Mouse (Mus musculus): ENCODE measurements around the gene Sap30bp. TPM values are rescaled to one million over a fixed set of nuclear protein-coding genes. Genes with fewer than 3 reads are reported as not detected.

Gene Sap30bp
- polyA plus RNA-seq, 1 experiment = not detected

DNA sequence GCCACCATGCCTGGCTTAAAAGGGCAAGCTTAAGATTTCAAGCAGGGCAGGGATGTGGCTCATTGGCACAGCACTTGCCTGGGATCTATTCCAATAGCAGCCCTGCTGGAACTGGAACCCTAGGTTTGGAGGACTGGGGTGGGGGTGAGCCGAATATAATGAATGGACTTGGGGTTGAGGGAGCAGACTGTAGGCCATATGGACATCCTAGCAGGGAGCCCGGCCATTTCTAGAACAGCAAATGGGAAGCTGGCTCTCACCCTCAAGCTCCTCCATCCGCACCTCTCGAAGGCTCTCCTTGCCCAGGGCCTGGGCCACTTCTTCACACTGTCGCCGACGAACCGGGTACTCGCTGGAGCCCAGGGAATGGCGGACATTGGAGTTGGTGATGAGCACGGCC lies 76.6 kb downstream of the Sap30bp start:
- Histone ChIP-seq H3K4me1 (ENCODE audit: control insufficient read depth, insufficient read depth, low read length) (peaks cover 19% of the 10 kb centered on the region), H3K4me3 (ENCODE audit: insufficient read depth, low read depth, low read length) (no peak overlapping the region), H3K27ac (ENCODE audit: insufficient read depth, low read depth, low read length) (no peak overlapping the region)
- TF ChIP-seq CTCF (IDR thresholded peaks at IDR 0.05; ENCODE audit: insufficient read depth, low read depth, low read length) = no peak
- no peak for TF ChIP-seq POLR2A (IDR thresholded peaks at IDR 0.05; ENCODE audit: insufficient read depth, low read depth, low read length)
- WGBS = 84% methylated on average over 11 of the region's 11 CpGs

DNA sequence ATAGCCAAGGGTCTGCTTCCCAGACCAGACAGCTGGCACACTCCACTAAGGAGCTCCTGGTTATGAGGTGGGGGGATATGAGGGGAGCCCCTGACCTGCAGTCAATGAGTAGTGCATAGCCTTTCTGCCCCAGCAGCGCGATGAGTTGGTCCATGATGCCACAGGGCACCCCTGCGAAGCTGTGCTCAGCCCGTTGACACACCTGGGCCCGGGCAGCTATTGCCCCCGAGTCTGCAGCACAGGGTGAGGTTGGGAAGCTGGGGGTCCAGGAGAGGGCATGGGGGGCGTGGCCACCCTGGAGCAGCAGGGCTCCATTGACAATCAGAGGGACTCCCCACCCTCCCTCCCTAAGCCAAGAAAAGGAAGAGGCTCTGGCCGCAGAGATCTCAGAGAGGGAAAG lies 77.1 kb downstream of the Sap30bp start:
- no peak for TF ChIP-seq CTCF (IDR thresholded peaks at IDR 0.05; ENCODE audit: insufficient read depth, low read depth, low read length)
- TF ChIP-seq POLR2A (IDR thresholded peaks at IDR 0.05; ENCODE audit: insufficient read depth, low read depth, low read length) = no peak
- H3K27ac ChIP-seq (ENCODE audit: insufficient read depth, low read depth, low read length) = no peak overlapping the region
- no peak overlapping the region for H3K4me3 ChIP-seq (ENCODE audit: insufficient read depth, low read depth, low read length)
- H3K4me1 ChIP-seq (ENCODE audit: control insufficient read depth, insufficient read depth, low read length) = peaks cover 15% of the 10 kb centered on the region
- WGBS = 95% methylated on average over 8 of the region's 8 CpGs

DNA sequence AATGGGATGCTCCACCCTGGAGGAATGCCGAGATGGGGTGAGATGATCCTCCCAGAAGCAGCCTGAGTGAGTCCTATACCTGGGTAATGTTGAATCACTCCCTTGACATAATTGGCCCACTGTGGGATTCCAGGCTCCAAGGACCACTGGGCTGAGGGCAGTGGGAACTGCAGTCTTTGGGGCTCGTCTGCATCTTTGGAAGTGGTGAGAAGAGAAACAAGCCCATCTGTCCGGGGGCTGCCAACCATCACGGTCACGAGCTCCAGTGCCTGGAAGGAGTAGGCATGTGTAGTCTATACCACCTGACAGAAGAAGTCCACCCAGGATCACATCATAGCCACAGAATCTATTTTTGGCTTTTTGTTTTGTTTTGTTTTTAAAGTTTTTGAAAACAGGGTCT lies 77.9 kb downstream of the Sap30bp start:
- TF ChIP-seq POLR2A (IDR thresholded peaks at IDR 0.05; ENCODE audit: insufficient read depth, low read depth, low read length) (no peak), CTCF (IDR thresholded peaks at IDR 0.05; ENCODE audit: insufficient read depth, low read depth, low read length) (no peak)
- H3K27ac ChIP-seq (ENCODE audit: insufficient read depth, low read depth, low read length) = no peak overlapping the region
- no peak overlapping the region for H3K4me3 ChIP-seq (ENCODE audit: insufficient read depth, low read depth, low read length)
- 88% methylated on average over 5 of the region's 5 CpGs for WGBS
- peaks cover 11% of the 10 kb centered on the region for H3K4me1 ChIP-seq (ENCODE audit: control insufficient read depth, insufficient read depth, low read length)

DNA sequence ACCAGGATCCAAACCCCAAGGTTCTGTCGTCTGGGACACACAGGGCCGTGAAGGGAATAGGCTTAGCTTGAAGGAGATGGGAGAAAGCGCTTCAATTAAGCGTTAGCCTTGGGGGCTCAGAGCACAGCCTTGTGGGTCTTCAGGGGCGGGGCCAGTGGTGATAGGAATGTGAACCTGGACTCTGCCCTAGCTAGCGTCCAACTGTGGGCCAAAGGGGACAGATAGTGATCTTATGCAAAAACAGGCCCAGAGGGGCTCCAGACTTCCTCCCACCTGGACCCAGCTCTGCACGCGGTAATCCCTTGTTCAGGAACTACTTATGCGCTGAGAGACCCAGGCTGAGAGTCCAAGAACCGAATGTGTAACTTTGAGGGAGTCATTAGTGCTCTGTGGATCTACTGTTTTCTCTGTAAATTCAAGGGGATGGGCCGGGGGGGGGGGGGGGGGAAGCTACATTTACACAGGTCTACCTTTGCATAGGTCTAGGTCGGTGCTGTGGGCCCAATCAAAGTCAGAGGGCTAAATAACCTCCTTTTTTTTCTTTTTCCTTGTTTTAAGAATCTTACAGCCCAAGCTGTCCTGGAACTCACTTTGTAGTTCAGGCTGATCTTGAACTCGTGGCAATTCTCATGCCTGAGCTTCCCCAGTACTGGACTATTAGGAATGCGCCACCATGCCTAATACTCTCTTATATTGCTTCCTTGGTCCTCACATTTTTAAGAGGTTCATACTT lies 78.6 kb downstream of the Sap30bp start:
- Histone ChIP-seq H3K27ac (ENCODE audit: insufficient read depth, low read depth, low read length) (no peak overlapping the region), H3K4me1 (ENCODE audit: control insufficient read depth, insufficient read depth, low read length) (peaks cover 11% of the 10 kb centered on the region), H3K4me3 (ENCODE audit: insufficient read depth, low read depth, low read length) (peak overlapping the region; percentile 56)
- no peak for TF ChIP-seq CTCF (IDR thresholded peaks at IDR 0.05; ENCODE audit: insufficient read depth, low read depth, low read length)
- TF ChIP-seq POLR2A (IDR thresholded peaks at IDR 0.05; ENCODE audit: insufficient read depth, low read depth, low read length) = no peak
- 51% methylated on average over 14 of the region's 14 CpGs for WGBS

DNA sequence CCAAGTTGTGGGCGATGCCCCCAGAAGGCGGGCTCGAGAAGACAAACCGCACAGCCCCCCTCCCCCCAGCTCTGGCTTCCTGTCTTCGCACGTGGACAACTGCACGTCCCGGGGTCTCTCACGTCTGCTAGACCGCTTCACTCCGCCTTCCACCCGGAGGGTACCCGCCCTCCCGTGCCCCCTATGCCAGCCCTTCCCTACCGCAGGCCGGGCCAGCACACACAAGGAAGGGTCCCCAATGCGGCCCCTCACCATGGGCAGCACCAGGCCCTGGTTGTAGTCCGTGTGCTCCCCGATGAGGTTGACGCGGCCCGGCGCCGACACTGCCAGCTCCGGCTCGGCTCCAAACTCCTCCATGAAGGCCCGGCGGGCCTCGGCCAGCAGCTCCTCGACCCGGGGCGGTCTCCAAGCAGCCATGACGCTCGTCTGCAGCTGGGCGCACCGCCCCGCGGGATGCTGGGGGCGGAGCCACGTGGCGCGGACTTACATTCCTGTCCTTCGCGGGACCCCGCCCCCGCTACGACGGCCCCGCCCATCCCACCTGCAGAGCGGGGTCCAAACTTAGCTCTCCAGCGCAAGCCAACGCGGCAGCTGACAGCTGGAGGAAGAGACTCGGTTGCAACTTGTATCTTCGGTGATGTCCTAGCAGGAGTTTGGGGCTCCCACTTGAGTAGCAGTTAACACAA lies 79.3 kb downstream of the Sap30bp start, which contains the start of gene Galk1:
Gene Galk1, minus strand, starts transcription at position 458 of the 686 bp plus-strand sequence.
- TF ChIP-seq POLR2A (IDR thresholded peaks at IDR 0.05; ENCODE audit: insufficient read depth, low read depth, low read length) (peak; percentile 45; the same call in 1 of the 2 replicates), CTCF (IDR thresholded peaks at IDR 0.05; ENCODE audit: insufficient read depth, low read depth, low read length) (no peak)
- no peak within 1 kb of the TSS for H3K27ac ChIP-seq (ENCODE audit: insufficient read depth, low read depth, low read length)
- under 1% methylated on average over 55 of the region's 55 CpGs for WGBS

DNA sequence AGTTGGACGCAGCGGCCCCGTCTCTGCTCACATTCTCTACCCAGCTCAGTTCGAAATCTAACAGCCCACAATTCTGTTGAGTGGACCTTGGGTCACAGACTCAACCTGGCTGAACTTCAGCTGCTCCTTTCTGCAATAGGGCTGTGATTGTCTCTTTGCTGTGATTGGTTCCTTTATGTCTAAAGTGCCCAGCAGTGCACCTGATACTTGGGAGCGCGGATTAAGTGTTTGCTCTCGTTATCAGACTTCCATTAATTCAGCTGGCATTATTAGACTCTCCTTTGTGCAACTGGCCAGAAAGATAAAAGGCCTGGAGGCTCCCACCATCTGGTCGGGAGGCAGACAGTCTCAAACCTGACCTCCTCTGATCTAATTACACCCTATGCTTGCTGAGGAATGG lies 81.7 kb downstream of the Sap30bp start:
- TF ChIP-seq POLR2A (IDR thresholded peaks at IDR 0.05; ENCODE audit: insufficient read depth, low read depth, low read length) (no peak), CTCF (IDR thresholded peaks at IDR 0.05; ENCODE audit: insufficient read depth, low read depth, low read length) (no peak)
- 67% methylated on average over 8 of the region's 8 CpGs for WGBS
- H3K27ac ChIP-seq (ENCODE audit: insufficient read depth, low read depth, low read length) = no peak overlapping the region
- peaks cover 11% of the 10 kb centered on the region for H3K4me1 ChIP-seq (ENCODE audit: control insufficient read depth, insufficient read depth, low read length)
- H3K4me3 ChIP-seq (ENCODE audit: insufficient read depth, low read depth, low read length) = no peak overlapping the region

More for the DNA sequence above, 79.3 kb downstream of the Sap30bp start, which contains the start of gene Galk1:
- peaks cover 11% of the 10 kb centered on the region for H3K4me1 ChIP-seq (ENCODE audit: control insufficient read depth, insufficient read depth, low read length)
- peak within 1 kb of the TSS; percentile 56 for H3K4me3 ChIP-seq (ENCODE audit: insufficient read depth, low read depth, low read length)

Other genes starting within 250 kb of the Sap30bp start
- gene Grb2, start 224.7 kb upstream of the Sap30bp start, polyA plus RNA-seq (2012; ENCODE audit: insufficient read depth, insufficient read length, low replicate concordance, missing spikeins) = 264 TPM in 1 of 2 replicates, not detected in the other
- not detected in 2 replicates for gene Tmem94, start 167.8 kb upstream of the Sap30bp start, polyA plus RNA-seq (2012; ENCODE audit: insufficient read depth, insufficient read length, low replicate concordance, missing spikeins)
- not detected in 2 replicates for gene Caskin2, start 119.6 kb upstream of the Sap30bp start, polyA plus RNA-seq (2012; ENCODE audit: insufficient read depth, insufficient read length, low replicate concordance, missing spikeins)
- not detected in 2 replicates for gene Tsen54, start 118.6 kb upstream of the Sap30bp start, polyA plus RNA-seq (2012; ENCODE audit: insufficient read depth, insufficient read length, low replicate concordance, missing spikeins)
- gene Llgl2, start 109.2 kb upstream of the Sap30bp start, polyA plus RNA-seq (2012; ENCODE audit: insufficient read depth, insufficient read length, low replicate concordance, missing spikeins) = not detected in 2 replicates
- not detected in 2 replicates for gene Myo15b, start 74.9 kb upstream of the Sap30bp start, polyA plus RNA-seq (2012; ENCODE audit: insufficient read depth, insufficient read length, low replicate concordance, missing spikeins)
- not detected in 2 replicates for gene Smim5, start 33.3 kb upstream of the Sap30bp start, polyA plus RNA-seq (2012; ENCODE audit: insufficient read depth, insufficient read length, low replicate concordance, missing spikeins)
- not detected in 2 replicates for gene Smim6, start 21.3 kb upstream of the Sap30bp start, polyA plus RNA-seq (2012; ENCODE audit: insufficient read depth, insufficient read length, low replicate concordance, missing spikeins)
- not detected in 2 replicates for gene Recql5, start 195 bp downstream of the Sap30bp start, polyA plus RNA-seq (2012; ENCODE audit: insufficient read depth, insufficient read length, low replicate concordance, missing spikeins)
- gene Itgb4, start 41.4 kb downstream of the Sap30bp start, polyA plus RNA-seq (2012; ENCODE audit: insufficient read depth, insufficient read length, low replicate concordance, missing spikeins) = not detected in 2 replicates
- not detected in 2 replicates for gene Galk1, start 79.4 kb downstream of the Sap30bp start, polyA plus RNA-seq (2012; ENCODE audit: insufficient read depth, insufficient read length, low replicate concordance, missing spikeins)
- 341 and 464 TPM in 2 replicates for gene H3f3b, start 94.7 kb downstream of the Sap30bp start, polyA plus RNA-seq (2012; ENCODE audit: insufficient read depth, insufficient read length, low replicate concordance, missing spikeins)
- 207 TPM in 1 of 2 replicates, not detected in the other for gene Unk, start 97.0 kb downstream of the Sap30bp start, polyA plus RNA-seq (2012; ENCODE audit: insufficient read depth, insufficient read length, low replicate concordance, missing spikeins)
- gene Unc13d, start 144.7 kb downstream of the Sap30bp start, polyA plus RNA-seq (2012; ENCODE audit: insufficient read depth, insufficient read length, low replicate concordance, missing spikeins) = not detected in 2 replicates
- gene Wbp2, start 153.7 kb downstream of the Sap30bp start, polyA plus RNA-seq (2012; ENCODE audit: insufficient read depth, insufficient read length, low replicate concordance, missing spikeins) = 339 TPM in 1 of 2 replicates, not detected in the other
- gene Trim47, start 193.9 kb downstream of the Sap30bp start, polyA plus RNA-seq (2012; ENCODE audit: insufficient read depth, insufficient read length, low replicate concordance, missing spikeins) = not detected in 2 replicates
- gene Trim65, start 197.8 kb downstream of the Sap30bp start, polyA plus RNA-seq (2012; ENCODE audit: insufficient read depth, insufficient read length, low replicate concordance, missing spikeins) = not detected in 2 replicates
- gene Mrpl38, start 205.6 kb downstream of the Sap30bp start, polyA plus RNA-seq (2012; ENCODE audit: insufficient read depth, insufficient read length, low replicate concordance, missing spikeins) = not detected in 2 replicates
- 87.6 TPM in 1 of 2 replicates, not detected in the other for gene Fbf1, start 234.9 kb downstream of the Sap30bp start, polyA plus RNA-seq (2012; ENCODE audit: insufficient read depth, insufficient read length, low replicate concordance, missing spikeins)

Data from olfactory bulb, adult 2 months (tissue).